Comparison of ENCODE assay signal across 23 mouse cellular contexts in the genomic region with DNA sequence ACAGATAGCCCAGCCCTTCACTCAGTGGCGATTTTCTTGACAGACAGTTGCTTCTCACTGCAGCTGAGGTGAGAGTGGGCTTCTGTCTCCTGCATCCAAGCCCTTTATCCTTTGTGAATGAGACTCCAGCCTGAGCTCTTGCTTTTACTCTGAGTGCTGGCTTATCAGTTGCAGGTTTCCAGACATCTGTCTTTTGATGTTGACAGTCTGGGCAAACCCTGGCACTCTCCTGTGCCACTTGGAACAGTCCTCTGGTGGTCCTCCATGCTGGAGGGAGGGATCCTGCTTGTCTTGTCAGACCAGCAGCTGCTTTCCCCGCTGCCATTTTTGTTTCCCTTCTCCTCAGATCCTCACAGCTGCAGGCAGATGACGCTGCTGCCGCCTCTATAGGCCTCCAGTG. TPM values are rescaled to one million over a fixed set of nuclear protein-coding genes. Genes with fewer than 3 reads are reported as not detected.
"Had no signal": no experiment of that assay in that cellular context is flagged by ENCODE, and none has a peak within 500 bp of the region (broad histone marks: within the 10 kb centered on the region; RNA-seq: fewer than 3 reads in every experiment).

No protein-coding gene starts in this region.

- ATAC-seq: hindbrain, embryonic 16.5 days; hindbrain, postnatal 0 days; inflammation-experienced regulatory T-cells, adult 6 months; intestine, embryonic 15.5 days; intestine, embryonic 16.5 days; intestine, postnatal 0 days had no signal

- DNase-seq: heart, postnatal 10 days; heart, postnatal 14 days; heart, postnatal 36 days; heart, postnatal 4 days; kidney, adult 11 months; kidney, adult 18-20 months; kidney, adult 2 months; kidney, adult 8-10 months; kidney, adult 9 months; kidney, postnatal 10 days; kidney, postnatal 14 days; kidney, postnatal 25 days; kidney, postnatal 36 days; kidney, postnatal 4 days; layer of hippocampus, adult 9-11 months; layer of hippocampus, postnatal 36 days had no signal

RNA-seq across cellular contexts. Expression of gene Prkar1b, which starts 22.1 kb away (rescaled TPM):
- total RNA-seq: hematopoietic stem cell, adult 5-6 weeks had no signal
